In genomic region chr7:16949908-16950841, GRCm38 (mm10) we compare ENCODE assay signal across 8 mouse cellular contexts. TPM values are rescaled to one million over a fixed set of nuclear protein-coding genes. Genes with fewer than 3 reads are reported as not detected.
DNase-seq lines count a peak whose midpoint lies in the region; ATAC-seq and TF ChIP-seq lines count a peak whose summit lies in the region.

No protein-coding gene starts in this region.

- ATAC-seq in G1E (ENCODE audit: extremely low read depth, insufficient number of reproducible peaks, low FRiP score, poor library complexity, severe bottlenecking): no peak
- peak; percentile 63 for ATAC-seq in forebrain, embryonic 11.5 days (replicated peaks; ENCODE audit: low FRiP score)
- peak; percentile 33 for ATAC-seq in lung, embryonic 14.5 days (ENCODE audit: insufficient read depth)

- peak overlapping the region; percentile 49 for H3K9ac ChIP-seq in forebrain, embryonic 11.5 days (ENCODE audit: low read length)
- H3K9ac ChIP-seq in lung, embryonic 14.5 days: peak overlapping the region; percentile 5

- no peak overlapping the region for H3K27ac ChIP-seq in forebrain, embryonic 11.5 days (ENCODE audit: low read depth, low read length)
- no peak overlapping the region for H3K27ac ChIP-seq in lung, embryonic 14.5 days (ENCODE audit: low read depth)

- 12% methylated on average over 29 of the region's 29 CpGs for WGBS in forebrain, embryonic 11.5 days
- 9% methylated on average over 29 of the region's 29 CpGs for WGBS in lung, embryonic 14.5 days

- TF ChIP-seq CTCF in G1E (IDR thresholded peaks at IDR 0.05; ENCODE audit: low read depth, low read length): peak; percentile 8; the same call in 1 of the 2 replicates
- peak; percentile 95 for TF ChIP-seq CTCF in lung, embryonic 14.5 days (IDR thresholded peaks at IDR 0.05; ENCODE audit: low read depth)

- peaks cover 24% of the 10 kb centered on the region for H3K27me3 ChIP-seq in G1E (ENCODE audit: insufficient read depth, low read length)
- H3K27me3 ChIP-seq in forebrain, embryonic 11.5 days (ENCODE audit: control insufficient read depth, insufficient read depth, low read length): peaks cover 44% of the 10 kb centered on the region
- H3K27me3 ChIP-seq in lung, embryonic 14.5 days (ENCODE audit: insufficient read depth, low read length): peaks cover 28% of the 10 kb centered on the region

- intact Hi-C loops in heart, postnatal 10 days (cut with DNase I): loop anchor here (1.0 to 2.0 kb wide), 2 partner anchors 18 to 49 kb away; no protein-coding TSS in a partner anchor

- peaks cover 13% of the 10 kb centered on the region for H3K4me1 ChIP-seq in G1E (ENCODE audit: insufficient read depth, low read depth, low read length)
- peaks cover 19% of the 10 kb centered on the region for H3K4me1 ChIP-seq in forebrain, embryonic 11.5 days (replicated peaks; ENCODE audit: control insufficient read depth, insufficient read depth, low read length)
- H3K4me1 ChIP-seq in lung, embryonic 14.5 days (ENCODE audit: insufficient read depth): peaks cover 22% of the 10 kb centered on the region; the same call in 1 of the 2 replicates

- no peak for DNase-seq in G1E (ENCODE audit: low spot score)
- peak; percentile 55 for DNase-seq in c-Kit-positive CD71-negative TER-119-negative erythroid progenitor cells, embryonic 14.5 days (ENCODE audit: low read depth)
- peak; percentile 92 for DNase-seq in forebrain, embryonic 11.5 days (ENCODE audit: low spot score)
- peak; percentile 82 to 85 for DNase-seq in heart, postnatal 10 days
- peak; percentile 81 to 92 for DNase-seq in layer of hippocampus, adult 18-20 months (ENCODE audit: low spot score in 2 of 2)
- peak; percentile 90 for DNase-seq in lung, embryonic 14.5 days
- DNase-seq in ovary, postnatal 14 days (ENCODE audit: low spot score): peak; percentile 72
- peak; percentile 61 for DNase-seq in urinary bladder, adult 2 months (ENCODE audit: low spot score)

- H3K36me3 ChIP-seq in G1E (replicated peaks): no peaks in the 10 kb centered on the region
- H3K36me3 ChIP-seq in forebrain, embryonic 11.5 days (ENCODE audit: control insufficient read depth, insufficient read depth, low read length): no peaks in the 10 kb centered on the region
- H3K36me3 ChIP-seq in lung, embryonic 14.5 days (ENCODE audit: insufficient read depth): no peaks in the 10 kb centered on the region

- peaks cover under 1% of the 10 kb centered on the region; the same call in 1 of the 2 replicates for H3K9me3 ChIP-seq in G1E (replicated peaks)
- no peaks in the 10 kb centered on the region for H3K9me3 ChIP-seq in forebrain, embryonic 11.5 days (ENCODE audit: control insufficient read depth, low read length)
- H3K9me3 ChIP-seq in lung, embryonic 14.5 days (ENCODE audit: low read depth, low read length): no peaks in the 10 kb centered on the region

- peak overlapping the region; percentile 54 for H3K4me2 ChIP-seq in forebrain, embryonic 11.5 days (ENCODE audit: low read depth, low read length, severe bottlenecking)
- peak overlapping the region; percentile 60 for H3K4me2 ChIP-seq in lung, embryonic 14.5 days

- H3K4me3 ChIP-seq in G1E (ENCODE audit: low read depth, low read length): 0 out of 2 replicates have a peak overlapping the region, but pooled peaks have one; percentile 23
- H3K4me3 ChIP-seq in forebrain, embryonic 11.5 days (ENCODE audit: low read depth, low read length): peak overlapping the region; percentile 26
- peak overlapping the region; percentile 14; the same call in 1 of the 2 replicates for H3K4me3 ChIP-seq in lung, embryonic 14.5 days (ENCODE audit: low read depth, low read length)

RNA-seq across cellular contexts. Expression of gene Pnmal2, which starts 5.7 kb away (rescaled TPM):
- total RNA-seq in G1E (2014; fragmentation: Nextera tagmentation) (not detected in 2 replicates), G1E (2017) (0.06 and 0.22 TPM in 2 replicates)
- not detected in 2 replicates for polyA plus RNA-seq in G1E (2012)
- polyA plus RNA-seq in forebrain, embryonic 11.5 days (2014; fragmentation: Nextera tagmentation; extraction: Ambion mirVana): 12.3 and 13.0 TPM in 2 replicates
- 1 to 10 TPM; 5.0 to 5.2 TPM for total RNA-seq in heart, postnatal 10 days (2021)
- 100 to 1,000 TPM; 370 to 415 TPM for total RNA-seq in layer of hippocampus, adult 18-20 months (2021)
- polyA plus RNA-seq in lung, embryonic 14.5 days (2014; fragmentation: Nextera tagmentation; extraction: Ambion mirVana): 3.1 and 3.3 TPM in 2 replicates
- 0.83 and 1.4 TPM in 2 replicates for polyA plus RNA-seq in urinary bladder, adult 2 months (2012; rRNA removed)

RNA-seq across cellular contexts. Expression of gene Pnmal1, which starts 9.3 kb away (rescaled TPM):
- not detected in 2 replicates for total RNA-seq in G1E (2014; fragmentation: Nextera tagmentation)
- 0.05 TPM in 1 of 2 replicates, not detected in the other for total RNA-seq in G1E (2017)
- 0.01 TPM in 1 of 2 replicates, not detected in the other for polyA plus RNA-seq in G1E (2012)
- 20.4 and 22.7 TPM in 2 replicates for polyA plus RNA-seq in forebrain, embryonic 11.5 days (2014; fragmentation: Nextera tagmentation; extraction: Ambion mirVana)
- not detected for total RNA-seq in heart, postnatal 10 days (2021)
- total RNA-seq in layer of hippocampus, adult 18-20 months (2021): 100 to 1,000 TPM; 118 to 134 TPM
- 0.11 and 0.20 TPM in 2 replicates for polyA plus RNA-seq in lung, embryonic 14.5 days (2014; fragmentation: Nextera tagmentation; extraction: Ambion mirVana)
- 0.03 TPM in 2 replicates for polyA plus RNA-seq in urinary bladder, adult 2 months (2012; rRNA removed)

RNA-seq across cellular contexts. Expression of gene Calm3, which starts 26.3 kb away (rescaled TPM):
- total RNA-seq in G1E (2014; fragmentation: Nextera tagmentation): 157 and 166 TPM in 2 replicates
- total RNA-seq in G1E (2017): 313 and 344 TPM in 2 replicates
- polyA plus RNA-seq in G1E (2012): 792 and 815 TPM in 2 replicates
- polyA plus RNA-seq in forebrain, embryonic 11.5 days (2014; fragmentation: Nextera tagmentation; extraction: Ambion mirVana): 276 and 285 TPM in 2 replicates
- 100 to 1,000 TPM; 252 to 262 TPM for total RNA-seq in heart, postnatal 10 days (2021)
- 1,000 to 10,000 TPM; 2,132 to 2,161 TPM for total RNA-seq in layer of hippocampus, adult 18-20 months (2021)
- polyA plus RNA-seq in lung, embryonic 14.5 days (2014; fragmentation: Nextera tagmentation; extraction: Ambion mirVana): 139 and 155 TPM in 2 replicates
- 182 and 223 TPM in 2 replicates for polyA plus RNA-seq in urinary bladder, adult 2 months (2012; rRNA removed)

RNA-seq across cellular contexts. Expression of gene Gm42372, which starts 32.7 kb away (rescaled TPM):
- total RNA-seq in G1E (2014; fragmentation: Nextera tagmentation) (not detected in 2 replicates), G1E (2017) (0.06 and 0.22 TPM in 2 replicates)
- not detected in 2 replicates for polyA plus RNA-seq in G1E (2012)
- 1.4 and 1.8 TPM in 2 replicates for polyA plus RNA-seq in forebrain, embryonic 11.5 days (2014; fragmentation: Nextera tagmentation; extraction: Ambion mirVana)
- under 1 TPM in 1 of 2 experiments, not detected in 1; 0.10 TPM for total RNA-seq in heart, postnatal 10 days (2021)
- total RNA-seq in layer of hippocampus, adult 18-20 months (2021): 10 to 100 TPM; 53.4 to 54.0 TPM
- polyA plus RNA-seq in lung, embryonic 14.5 days (2014; fragmentation: Nextera tagmentation; extraction: Ambion mirVana): 0.09 and 0.20 TPM in 2 replicates
- 0.06 TPM in 1 of 2 replicates, not detected in the other for polyA plus RNA-seq in urinary bladder, adult 2 months (2012; rRNA removed)

RNA-seq across cellular contexts. Expression of gene Ccdc8, which starts 42.3 kb away (rescaled TPM):
- total RNA-seq in G1E (2014; fragmentation: Nextera tagmentation) (7.1 and 8.2 TPM in 2 replicates), G1E (2017) (3.3 and 4.1 TPM in 2 replicates)
- 17.6 and 18.6 TPM in 2 replicates for polyA plus RNA-seq in G1E (2012)
- polyA plus RNA-seq in forebrain, embryonic 11.5 days (2014; fragmentation: Nextera tagmentation; extraction: Ambion mirVana): 19.0 and 19.5 TPM in 2 replicates
- 10 to 100 TPM; 15.6 to 18.0 TPM for total RNA-seq in heart, postnatal 10 days (2021)
- total RNA-seq in layer of hippocampus, adult 18-20 months (2021): 1 to 10 TPM; 1.8 to 2.1 TPM
- 27.3 and 29.2 TPM in 2 replicates for polyA plus RNA-seq in lung, embryonic 14.5 days (2014; fragmentation: Nextera tagmentation; extraction: Ambion mirVana)
- polyA plus RNA-seq in urinary bladder, adult 2 months (2012; rRNA removed): 9.5 and 9.6 TPM in 2 replicates

Comparison
In these comparisons a context has a peak if more than half of its experiments do, and no peak if none do; other contexts are left out.
1. RNA of gene Pnmal1, which starts 9.3 kb away (polyA plus RNA-seq): 20.4 to 22.7 TPM in forebrain, embryonic 11.5 days; 0.11 to 0.20 TPM in lung, embryonic 14.5 days, 0.03 TPM in urinary bladder, adult 2 months and 0.01 TPM in G1E; every median in the first group is over 10 times any median in the second.
2. Peak in every context shown above with its lines, with median percentiles within 50 percentile points of each other: H3K4me3 ChIP-seq.